Mouse (Mus musculus) bone marrow macrophage, adult 2 months (primary cell): ENCODE results near the gene R3hdm2.

ENCODE experiments used
- CTCF ChIP-seq: IDR thresholded peaks from 2 replicates; pipeline ENCODE4 v1.5.1; 2012; ENCODE audit warnings: low read depth, mild to moderate bottlenecking, low read length, moderate library complexity
- POLR2A ChIP-seq: IDR thresholded peaks from 2 replicates; pipeline ENCODE4 v1.6.1; 2012; ENCODE audit warnings: mild to moderate bottlenecking, low read depth, low read length, borderline replicate concordance

DNA sequence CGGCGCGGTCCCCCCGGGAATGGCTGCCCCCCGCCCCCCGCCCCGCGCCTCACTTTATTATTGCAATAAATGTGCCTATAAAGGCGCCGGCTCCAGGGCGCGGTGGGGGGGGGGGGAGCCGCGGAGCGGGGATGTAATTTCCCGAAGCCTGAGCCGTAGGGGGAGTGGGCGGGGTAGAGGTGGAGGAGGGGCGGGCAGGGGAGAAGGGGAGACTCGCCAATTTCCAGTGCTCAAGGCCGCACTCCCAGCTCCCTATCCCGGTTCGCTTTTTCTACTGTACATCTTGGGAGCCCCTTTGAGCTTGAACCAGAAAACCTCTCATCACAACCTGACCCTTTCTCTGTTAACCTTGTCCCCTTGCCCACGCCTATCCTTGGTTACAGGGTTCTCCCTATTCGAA lies 150.8 kb downstream of the R3hdm2 start:
- TF ChIP-seq CTCF (no peak), POLR2A (no peak)
